Mouse (Mus musculus): ENCODE measurements at regions not wholly inside any gene's neighbourhood (a gene's known extent, or its start where the extent isn't known, plus 50 kb on each side); places are given as distances from the start of the nearest gene placed in this dataset.

- TF ChIP-seq GATA1 (IDR thresholded peaks at IDR 0.05; ENCODE audit: borderline replicate concordance, low read length) (no peak), FLI1 (IDR thresholded peaks at IDR 0.05; ENCODE audit: low read length) (no peak)
These were observed 146.1 kb upstream of the N6amt1 start for GRCm38 (mm10) chr16:87207875-87208274.
